Mouse (Mus musculus): Measurements from ENCODE around the gene Rpl13a.

DNA sequence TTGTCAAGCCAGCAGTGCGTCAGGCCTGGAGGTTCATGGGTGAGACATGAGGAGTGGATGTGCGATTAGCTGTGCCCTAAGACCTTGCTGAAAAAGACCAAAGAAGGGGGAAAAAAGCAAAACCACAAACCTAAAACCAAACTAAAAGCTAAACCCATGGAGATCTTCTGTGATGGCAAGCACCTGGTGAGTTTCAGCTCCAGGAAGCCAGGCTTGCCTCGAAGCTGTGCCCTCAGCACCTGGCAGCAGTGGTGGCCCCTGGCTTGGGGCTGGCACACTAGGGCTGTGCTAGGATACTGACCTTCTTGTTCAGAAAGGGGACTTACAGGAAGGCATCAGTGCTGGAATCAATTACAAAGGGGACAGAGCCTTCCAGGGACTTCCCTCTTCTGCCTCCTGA is 12.8 kb upstream of the Rpl13a start:
- no peak for TF ChIP-seq CTCF (IDR thresholded peaks at IDR 0.05; ENCODE audit: control insufficient read depth, insufficient read depth, insufficient read length)
- TF ChIP-seq CEBPB (IDR thresholded peaks at IDR 0.05; ENCODE audit: low read depth), result no peak
- TF ChIP-seq FOSL1 (IDR thresholded peaks at IDR 0.05; ENCODE audit: insufficient read depth, low read length, poor library complexity, severe bottlenecking), result no peak
